Mouse (Mus musculus) bone marrow macrophage, adult 2 months (primary cell): ENCODE measurements around the gene Aipl1.

Experiments
- CTCF ChIP-seq: IDR thresholded peaks from 2 replicates; pipeline ENCODE4 v1.5.1; 2012; ENCODE audit warnings: low read depth, mild to moderate bottlenecking, low read length, moderate library complexity
- POLR2A ChIP-seq: IDR thresholded peaks from 2 replicates; pipeline ENCODE4 v1.6.1; 2012; ENCODE audit warnings: mild to moderate bottlenecking, low read depth, low read length, borderline replicate concordance

DNA sequence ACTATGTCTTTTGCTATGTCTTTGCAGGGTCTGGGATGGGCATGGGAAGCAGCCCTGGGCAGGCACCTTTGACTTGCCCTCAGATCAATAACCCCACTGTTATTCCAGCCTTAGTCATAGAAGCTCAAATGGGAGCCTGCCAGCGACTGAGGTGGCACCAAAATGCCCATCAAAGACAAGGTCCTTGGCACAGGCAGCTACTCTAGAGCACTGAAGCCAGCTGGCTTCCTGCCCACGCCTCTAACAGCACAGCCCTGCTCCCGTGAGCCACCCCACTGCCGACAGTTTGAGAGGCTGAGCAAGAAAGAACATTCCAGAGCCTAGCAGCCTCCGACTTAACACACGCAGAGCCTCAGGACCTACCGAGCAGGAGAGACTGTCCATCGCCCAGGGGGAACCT lies 27.8 kb upstream of the Aipl1 start:
- TF ChIP-seq CTCF: no peak
- no peak for TF ChIP-seq POLR2A
